Mouse (Mus musculus) heart, adult 8-10 months (tissue): ENCODE measurements around the gene Clec16a. TPM values are rescaled to one million over a fixed set of nuclear protein-coding genes. Genes with fewer than 3 reads are reported as not detected.

Experiments used
- DNase-seq: peaks from one replicate; pipeline ENCODE4 v3.0.0; 2022; ENCODE audit warnings: low spot score
- total RNA-seq, 4 experiments: library from RNA; stranded (reverse); gene quantifications; 2 replicates each; pipeline ENCODE4 v1.2.4; 2022

Clec16a gene
- total RNA-seq, 4 experiments from 2014 or later, result 54.8 to 71.3 (median 63.2) TPM

GRCm38 (mm10) chr16:10716696-10717095, 171.6 kb downstream of the Clec16a start:
- DNase-seq, result no peak

GRCm38 (mm10) chr16:10719971-10720370, 174.8 kb downstream of the Clec16a start:
- DNase-seq, result no peak

GRCm38 (mm10) chr16:10722882-10723544, 177.9 kb downstream of the Clec16a start:
- no peak for DNase-seq

GRCm38 (mm10) chr16:10723816-10724647, 178.9 kb downstream of the Clec16a start:
- DNase-seq, result no peak

- DNase-seq, result no peak
Measured at GRCm38 (mm10) chr16:10725156-10725555, 180.0 kb downstream of the Clec16a start.

- DNase-seq, result no peak
Measured at GRCm38 (mm10) chr16:10727630-10728029, 182.5 kb downstream of the Clec16a start.

GRCm38 (mm10) chr16:10728886-10729285, 183.7 kb downstream of the Clec16a start:
- no peak for DNase-seq

GRCm38 (mm10) chr16:10730941-10731340, 185.8 kb downstream of the Clec16a start:
- no peak for DNase-seq

GRCm38 (mm10) chr16:10731785-10732184, 186.6 kb downstream of the Clec16a start:
- DNase-seq, result no peak

- DNase-seq, result no peak
Measured at GRCm38 (mm10) chr16:10732421-10732820, 187.3 kb downstream of the Clec16a start.

GRCm38 (mm10) chr16:10735781-10736180, 190.6 kb downstream of the Clec16a start:
- no peak for DNase-seq

- DNase-seq, result no peak
Measured at GRCm38 (mm10) chr16:10736364-10736763, 191.2 kb downstream of the Clec16a start.

- peak; percentile 74 for DNase-seq
Measured at GRCm38 (mm10) chr16:10737571-10737970, 192.4 kb downstream of the Clec16a start.

- DNase-seq, result no peak
Measured at GRCm38 (mm10) chr16:10738866-10739265, 193.7 kb downstream of the Clec16a start.

- peak; percentile 53 for DNase-seq
Measured at GRCm38 (mm10) chr16:10739854-10740398, 194.8 kb downstream of the Clec16a start.

GRCm38 (mm10) chr16:10741082-10741481, 195.9 kb downstream of the Clec16a start:
- peak; percentile 79 for DNase-seq

GRCm38 (mm10) chr16:10749226-10749625, 204.1 kb downstream of the Clec16a start:
- DNase-seq, result no peak

GRCm38 (mm10) chr16:10749824-10750223, 204.7 kb downstream of the Clec16a start:
- no peak for DNase-seq

GRCm38 (mm10) chr16:10754521-10755296, 209.6 kb downstream of the Clec16a start:
- DNase-seq, result no peak

GRCm38 (mm10) chr16:10756168-10756567, 211.0 kb downstream of the Clec16a start:
- no peak for DNase-seq

GRCm38 (mm10) chr16:10761182-10761581, 216.0 kb downstream of the Clec16a start:
- DNase-seq, result no peak
